Mouse (Mus musculus) hindbrain, embryonic 12.5 days (tissue): ENCODE results near the gene Ran. TPM values are rescaled to one million over a fixed set of nuclear protein-coding genes. Genes with fewer than 3 reads are reported as not detected.
"Not testable (repeated sequence)": the region's sequence is repeated elsewhere in the genome, so short reads cannot be mapped to it uniquely, and the experiment has no call there.

ENCODE experiments used
- ATAC-seq: fragments of 200-750 bp; cut with Nextera tagmentation; 2 replicates; pipeline ENCODE4 v1.8.0; 2017; ENCODE audit warnings: moderate TSS enrichment; ENCODE audit not compliant: low FRiP score
- H3K27ac ChIP-seq: fragments of 300-500 bp; sonication (generic); 2 replicates; pipeline ENCODE4 v1.5.1; 2016; ENCODE audit warnings: mild to moderate bottlenecking
- H3K27me3 ChIP-seq: fragments of 300-500 bp; sonication (generic); 2 replicates; pipeline ENCODE4 v1.6.1; 2016; ENCODE audit warnings: mild to moderate bottlenecking
- H3K36me3 ChIP-seq: fragments of 300-500 bp; sonication (generic); 2 replicates; pipeline ENCODE4 v1.6.1; 2016; ENCODE audit warnings: mild to moderate bottlenecking
- H3K4me1 ChIP-seq: fragments of 300-500 bp; sonication (generic); 2 replicates; pipeline ENCODE4 v1.6.1; 2016
- H3K4me2 ChIP-seq: fragments of 300-500 bp; sonication (generic); replicated peaks from 2 replicates; pipeline ENCODE4 v1.6.1; 2016; ENCODE audit warnings: mild to moderate bottlenecking
- H3K4me3 ChIP-seq: fragments of 300-500 bp; sonication (generic); 2 replicates; pipeline ENCODE4 v1.5.1; 2016; ENCODE audit warnings: mild to moderate bottlenecking
- H3K9ac ChIP-seq: fragments of 300-500 bp; sonication (generic); 2 replicates; pipeline ENCODE4 v1.6.1; 2016; ENCODE audit warnings: mild to moderate bottlenecking, moderate library complexity
- H3K9me3 ChIP-seq: fragments of 300-500 bp; sonication (generic); replicated peaks from 2 replicates; pipeline ENCODE4 v1.6.1; 2016; ENCODE audit warnings: mild to moderate bottlenecking
- WGBS: fragments of 180-500 bp; shearing (Covaris S2); methylation state at CpG from one replicate; pipeline ENCODE4 v1.1.7; 2016; 5-methylcytosine and 5-hydroxymethylcytosine counted together
- polyA plus RNA-seq: library from polyadenylated mRNA; unstranded; fragments of >200 nt; fragmentation: Nextera tagmentation; extraction: Ambion mirVana; gene quantifications from 2 replicates; pipeline ENCODE4 v1.2.1, GENCODE M21; 2016

The Ran gene
- polyA plus RNA-seq, result 542 and 547 TPM in 2 replicates

DNA sequence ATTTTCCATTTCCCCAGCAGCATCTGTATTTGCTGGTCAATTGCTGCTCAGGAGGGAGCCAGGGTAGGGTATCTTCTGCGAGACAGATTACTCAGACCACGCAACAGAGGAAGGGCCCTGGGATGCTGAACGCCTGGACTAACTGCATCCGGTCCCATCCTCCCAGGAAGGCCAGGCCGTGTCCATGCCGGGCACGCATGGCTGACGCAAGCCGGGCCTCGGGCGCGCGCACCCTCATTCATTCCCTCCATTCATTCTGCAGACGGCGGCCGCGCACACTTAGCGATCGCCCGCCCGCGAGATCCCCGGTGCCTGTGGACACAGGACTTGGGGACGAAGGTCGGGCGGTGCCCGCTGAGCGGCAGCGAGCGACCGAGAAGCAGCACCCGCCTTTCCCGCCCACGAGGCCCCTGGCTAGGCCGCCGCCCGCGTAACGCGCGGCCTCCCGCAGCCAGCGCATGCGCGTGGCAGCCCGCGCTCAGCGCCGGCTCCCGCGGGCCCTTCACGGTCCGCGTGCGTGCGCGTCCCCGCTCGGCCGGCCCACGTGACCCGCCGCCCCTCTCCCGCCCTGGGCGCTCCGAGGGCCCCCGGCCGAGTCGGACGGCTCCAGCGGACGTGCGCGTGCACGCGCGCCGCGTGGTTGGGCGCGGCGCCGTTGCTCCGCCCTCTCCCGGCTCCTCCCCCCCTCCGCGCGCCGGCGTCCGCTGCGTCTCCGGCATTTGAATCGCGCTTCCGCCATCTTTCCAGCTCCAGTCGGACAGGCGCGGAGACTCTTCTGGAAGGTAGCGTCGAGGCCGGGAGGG, at the start of gene Ran:
Gene Ran, plus strand, starts transcription at position 573 of the 803 bp plus-strand sequence.
- Histone ChIP-seq H3K27ac (peak within 1 kb of the TSS; percentile 99), H3K27me3 (no peaks in the 10 kb centered on the region), H3K4me2 (peak within 1 kb of the TSS; percentile 68), H3K4me3 (peak within 1 kb of the TSS; percentile 95), H3K9me3 (no peaks in the 10 kb centered on the region), H3K9ac (peak within 1 kb of the TSS; percentile 98), H3K4me1 (peaks cover 8% of the 10 kb centered on the region), H3K36me3 (peaks cover 15% of the 10 kb centered on the region)
- ATAC-seq, result peak; percentile 90
- WGBS, result under 1% methylated on average over 66 of the region's 102 CpGs

DNA sequence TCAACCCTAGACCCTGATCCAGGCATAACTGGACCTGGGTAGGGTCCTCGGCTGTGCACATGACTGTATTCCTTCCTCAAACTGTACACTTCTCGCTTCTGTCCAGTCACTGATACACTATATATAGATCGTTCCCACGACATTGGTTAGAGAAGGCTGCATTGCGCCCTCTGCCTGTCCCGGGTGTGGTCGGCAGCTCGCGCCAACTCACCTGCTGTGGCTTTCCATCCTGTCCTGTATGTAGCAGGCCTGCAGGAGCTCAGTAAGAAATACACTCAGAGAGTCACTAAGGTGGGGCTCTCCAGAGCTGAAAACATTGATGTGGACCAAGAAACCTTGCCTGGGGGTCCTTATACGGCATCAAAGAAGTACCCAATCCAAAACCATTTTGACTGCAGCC, 49.0 kb upstream of the Ran start:
- WGBS, result 72% methylated on average over 10 of the region's 10 CpGs
- no peak overlapping the region for H3K9ac ChIP-seq
- H3K27ac ChIP-seq, result no peak overlapping the region
- H3K27me3 ChIP-seq, result peaks cover 3% of the 10 kb centered on the region; the same call in 1 of the 2 replicates
- H3K4me1 ChIP-seq, result no peaks in the 10 kb centered on the region
- H3K36me3 ChIP-seq, result no peaks in the 10 kb centered on the region
- H3K9me3 ChIP-seq, result no peaks in the 10 kb centered on the region
- no peak overlapping the region; the same call in 1 of the 2 replicates for H3K4me2 ChIP-seq
- ATAC-seq, result no peak
- H3K4me3 ChIP-seq, result no peak overlapping the region

DNA sequence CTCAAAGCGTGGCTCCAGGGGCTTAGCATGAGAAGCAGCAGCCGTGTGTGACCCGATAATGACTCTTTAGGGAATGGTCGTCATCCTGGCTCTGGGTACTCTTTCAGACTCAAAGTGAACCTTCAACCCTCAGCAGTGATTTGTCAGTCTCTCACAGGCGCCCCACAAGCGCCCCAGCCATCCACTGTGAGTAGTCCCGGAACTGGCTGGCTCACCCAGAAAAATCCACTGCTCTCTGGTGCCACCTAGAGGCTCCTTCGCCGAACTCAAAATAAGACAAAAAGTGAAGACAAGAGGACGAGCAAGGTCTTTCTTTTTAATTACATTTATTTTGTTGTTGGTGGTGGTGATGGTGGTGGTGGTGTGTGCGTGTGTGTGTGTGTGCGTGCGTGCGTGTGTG, 48.6 kb upstream of the Ran start:
- no peak overlapping the region for H3K9ac ChIP-seq
- no peak for ATAC-seq
- H3K36me3 ChIP-seq, result no peaks in the 10 kb centered on the region
- H3K4me3 ChIP-seq, result no peak overlapping the region
- H3K4me1 ChIP-seq, result no peaks in the 10 kb centered on the region; the same call in 1 of the 2 replicates
- H3K9me3 ChIP-seq, result no peaks in the 10 kb centered on the region
- H3K4me2 ChIP-seq, result no peak overlapping the region; the same call in 1 of the 2 replicates
- WGBS, result 21% methylated on average over 14 of the region's 14 CpGs
- H3K27ac ChIP-seq, result no peak overlapping the region
- H3K27me3 ChIP-seq, result peaks cover 3% of the 10 kb centered on the region; the same call in 1 of the 2 replicates

DNA sequence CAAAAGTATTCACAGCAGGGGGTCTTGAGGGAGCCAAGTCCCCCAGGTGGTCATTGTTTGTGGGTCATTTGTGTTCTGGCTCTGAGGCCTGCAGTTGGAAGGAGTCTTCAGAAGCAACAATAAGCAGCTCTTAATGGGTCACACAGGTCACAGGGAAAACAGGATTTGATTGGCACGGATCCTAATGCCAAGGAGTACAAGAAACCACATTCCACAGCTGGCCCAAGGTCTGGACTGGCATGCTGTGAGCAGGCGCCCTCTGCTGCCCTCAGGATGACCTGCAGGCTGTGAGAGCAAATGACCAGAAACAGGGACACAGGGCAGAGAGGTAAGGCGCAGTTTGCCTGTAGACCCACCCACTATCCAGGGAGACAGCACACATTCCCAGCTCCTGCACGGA, 43.6 kb upstream of the Ran start:
- ATAC-seq, result no peak

GRCm38 (mm10) chr5:128977466-128977865, 42.4 kb upstream of the Ran start:
- not testable (repeated sequence) for H3K27me3 ChIP-seq, ATAC-seq, H3K27ac ChIP-seq, H3K9ac ChIP-seq, H3K9me3 ChIP-seq, H3K36me3 ChIP-seq, H3K4me1 ChIP-seq, H3K4me3 ChIP-seq, H3K4me2 ChIP-seq
- 75% methylated on average over 1 of the region's 1 CpGs for WGBS

More for the DNA sequence above, 43.6 kb upstream of the Ran start:
- Histone ChIP-seq H3K27ac (no peak overlapping the region), H3K4me2 (no peak overlapping the region), H3K4me1 (no peaks in the 10 kb centered on the region; the same call in 1 of the 2 replicates), H3K27me3 (peaks cover 3% of the 10 kb centered on the region; the same call in 1 of the 2 replicates), H3K36me3 (no peaks in the 10 kb centered on the region), H3K9ac (no peak overlapping the region), H3K4me3 (no peak overlapping the region), H3K9me3 (no peaks in the 10 kb centered on the region)
- 12% methylated on average over 4 of the region's 4 CpGs for WGBS

DNA sequence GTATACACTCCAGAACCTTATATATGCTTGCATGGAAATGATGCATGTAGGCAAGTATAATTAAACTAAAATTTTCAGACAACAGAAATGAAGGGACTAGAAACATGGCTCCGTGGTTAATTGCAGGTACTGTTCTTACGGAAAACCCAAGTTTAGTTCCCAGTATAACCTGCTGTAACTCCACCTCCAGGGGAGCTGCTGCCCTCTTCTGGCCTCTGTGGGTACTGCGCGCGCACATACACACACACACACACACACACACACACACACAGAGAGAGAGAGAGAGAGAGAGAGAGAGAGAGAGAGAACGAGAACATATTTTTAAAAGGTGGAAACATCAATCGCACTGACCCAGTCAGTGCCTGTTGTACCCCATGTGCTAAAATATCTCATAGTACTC, 40.9 kb upstream of the Ran start:
- H3K27me3 ChIP-seq, result no peaks in the 10 kb centered on the region
- H3K4me2 ChIP-seq, result no peak overlapping the region
- no peak overlapping the region for H3K9ac ChIP-seq
- no peaks in the 10 kb centered on the region for H3K9me3 ChIP-seq
- no peak overlapping the region for H3K27ac ChIP-seq
- ATAC-seq, result no peak
- 95% methylated on average over 7 of the region's 7 CpGs for WGBS
- no peaks in the 10 kb centered on the region for H3K36me3 ChIP-seq
- H3K4me3 ChIP-seq, result no peak overlapping the region
- no peaks in the 10 kb centered on the region; the same call in 1 of the 2 replicates for H3K4me1 ChIP-seq

DNA sequence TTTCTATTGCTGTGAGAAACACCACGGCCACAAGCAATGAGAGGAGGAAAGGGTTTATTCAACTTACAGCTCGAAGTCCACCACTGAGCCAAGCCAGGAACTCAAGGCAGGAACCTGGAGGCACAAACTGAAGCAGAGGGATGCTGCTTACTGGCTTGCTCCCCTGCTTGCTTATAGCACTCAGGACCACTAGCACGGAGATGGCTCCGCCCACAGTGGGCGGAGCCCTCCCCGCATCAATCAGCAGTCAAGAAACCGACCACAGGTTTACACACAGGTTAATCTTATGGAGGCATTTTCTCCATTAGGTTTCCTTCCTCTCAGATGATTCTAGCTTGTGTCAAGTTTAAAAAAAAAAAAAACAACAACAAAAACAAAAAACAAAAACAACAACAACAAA, 39.0 kb upstream of the Ran start:
- Histone ChIP-seq H3K27ac (no peak overlapping the region), H3K9me3 (no peaks in the 10 kb centered on the region), H3K36me3 (peaks cover 11% of the 10 kb centered on the region), H3K4me3 (no peak overlapping the region), H3K4me1 (no peaks in the 10 kb centered on the region; the same call in 1 of the 2 replicates), H3K27me3 (no peaks in the 10 kb centered on the region), H3K4me2 (no peak overlapping the region), H3K9ac (no peak overlapping the region)
- WGBS, result 74% methylated on average over 7 of the region's 7 CpGs
- ATAC-seq, result no peak

DNA sequence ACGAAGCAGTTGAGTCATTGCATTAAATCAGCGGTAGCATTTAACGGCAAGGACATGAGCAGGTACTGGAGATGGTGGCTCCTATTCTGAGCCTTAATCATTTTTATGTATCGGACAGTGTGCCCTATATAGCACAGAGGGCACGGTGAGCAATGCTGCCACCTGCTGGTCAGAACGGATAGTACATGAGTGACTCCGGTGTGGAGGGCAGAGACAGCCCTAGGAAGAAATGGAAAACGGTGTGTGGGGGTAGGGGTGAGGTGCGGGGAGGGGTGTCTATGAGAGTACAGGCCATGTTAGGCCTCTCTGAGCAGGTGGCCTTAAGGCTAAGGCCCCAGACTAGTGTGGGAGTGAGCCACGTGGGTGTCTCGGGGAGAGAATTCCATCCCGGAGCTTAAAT, 38.3 kb upstream of the Ran start:
- no peak overlapping the region for H3K4me3 ChIP-seq
- no peaks in the 10 kb centered on the region for H3K27me3 ChIP-seq
- no peak overlapping the region for H3K4me2 ChIP-seq
- H3K4me1 ChIP-seq, result no peaks in the 10 kb centered on the region
- ATAC-seq, result peak; percentile 72; the same call in 1 of the 2 replicates
- H3K9ac ChIP-seq, result no peak overlapping the region
- H3K36me3 ChIP-seq, result peaks cover 18% of the 10 kb centered on the region
- no peak overlapping the region for H3K27ac ChIP-seq
- WGBS, result 28% methylated on average over 12 of the region's 12 CpGs
- H3K9me3 ChIP-seq, result no peaks in the 10 kb centered on the region

GRCm38 (mm10) chr5:128984536-128984935, 35.3 kb upstream of the Ran start:
- Histone ChIP-seq H3K4me1 (no peaks in the 10 kb centered on the region), H3K36me3 (peaks cover 24% of the 10 kb centered on the region), H3K9me3 (no peaks in the 10 kb centered on the region), H3K9ac (no peak overlapping the region), H3K27me3 (no peaks in the 10 kb centered on the region), H3K27ac (no peak overlapping the region), H3K4me2 (no peak overlapping the region), H3K4me3 (no peak overlapping the region)
- WGBS, result 94% methylated on average over 6 of the region's 6 CpGs
- no peak for ATAC-seq

GRCm38 (mm10) chr5:128985946-128986345, 33.9 kb upstream of the Ran start:
- Histone ChIP-seq H3K9me3 (no peaks in the 10 kb centered on the region), H3K9ac (no peak overlapping the region), H3K4me2 (no peak overlapping the region), H3K36me3 (peaks cover 31% of the 10 kb centered on the region), H3K27me3 (no peaks in the 10 kb centered on the region), H3K4me1 (no peaks in the 10 kb centered on the region), H3K27ac (no peak overlapping the region), H3K4me3 (no peak overlapping the region)
- WGBS, result 92% methylated on average over 13 of the region's 13 CpGs
- ATAC-seq, result no peak

DNA sequence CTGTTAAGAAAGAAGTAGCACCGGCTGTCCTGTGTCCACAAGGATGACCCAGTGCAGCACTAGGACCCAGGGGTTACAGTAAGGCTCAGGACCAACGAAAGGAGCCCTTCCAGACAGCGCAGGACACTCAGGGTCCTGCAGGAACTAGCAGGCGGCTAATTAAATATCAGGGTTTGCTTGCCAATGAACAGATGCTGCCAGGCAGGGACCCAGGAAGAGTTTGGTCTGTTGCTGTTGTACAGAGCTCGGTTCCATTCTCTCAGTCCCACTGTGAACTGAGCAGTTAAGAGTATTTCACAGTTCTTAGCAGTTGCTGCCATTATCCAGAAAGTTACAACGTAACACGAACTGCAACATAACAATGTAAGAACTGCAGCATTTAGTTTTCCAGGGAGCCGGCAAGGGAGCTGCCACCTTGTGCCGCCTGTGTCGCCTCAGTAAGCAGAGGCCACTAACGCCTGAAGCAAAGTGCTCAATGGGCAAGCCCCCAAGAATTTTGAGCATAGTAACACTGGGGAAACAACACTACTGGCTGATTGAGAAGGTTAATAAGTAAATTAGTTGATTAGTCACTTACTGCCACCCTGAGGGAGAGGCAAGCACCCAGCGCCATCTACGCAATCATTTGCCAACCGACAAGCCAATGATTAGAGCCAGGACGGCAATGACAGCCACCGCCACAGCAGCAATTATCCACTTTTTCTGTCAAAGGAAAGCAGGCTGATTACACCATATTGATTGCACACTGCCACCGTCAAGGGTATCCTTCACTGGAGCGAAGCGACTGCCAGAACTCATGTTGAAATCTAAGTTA, 32.5 kb upstream of the Ran start:
- Histone ChIP-seq H3K9ac (no peak overlapping the region), H3K4me1 (no peaks in the 10 kb centered on the region), H3K36me3 (peaks cover 45% of the 10 kb centered on the region), H3K4me3 (no peak overlapping the region), H3K27me3 (no peaks in the 10 kb centered on the region), H3K4me2 (no peak overlapping the region), H3K9me3 (no peaks in the 10 kb centered on the region), H3K27ac (no peak overlapping the region)
- 78% methylated on average over 19 of the region's 19 CpGs for WGBS
- no peak for ATAC-seq

GRCm38 (mm10) chr5:129000706-129001468, 19.0 kb upstream of the Ran start:
- Histone ChIP-seq H3K4me2 (no peak overlapping the region), H3K27ac (0 out of 2 replicates have a peak overlapping the region, but pooled peaks have one; percentile 12), H3K4me1 (peaks cover 15% of the 10 kb centered on the region; the same call in 1 of the 2 replicates), H3K4me3 (no peak overlapping the region), H3K9me3 (no peaks in the 10 kb centered on the region), H3K9ac (peak overlapping the region; percentile 13; the same call in 1 of the 2 replicates), H3K27me3 (no peaks in the 10 kb centered on the region), H3K36me3 (no peaks in the 10 kb centered on the region)
- ATAC-seq, result no peak
- 46% methylated on average over 8 of the region's 8 CpGs for WGBS
